Mouse (Mus musculus): ENCODE results near the gene Mum1. TPM values are rescaled to one million over a fixed set of nuclear protein-coding genes. Genes with fewer than 3 reads are reported as not detected.
A peak's percentile ranks its signal among the peaks of the same experiment; 100 is the strongest.

Mum1 gene
- total RNA-seq, 2 experiments from 2014 or later: 48.9 to 50.4 TPM

- DNase-seq (ENCODE audit: low spot score in 2 of 2): no peak
Measured at GRCm38 (mm10) chr10:80250059-80250458, 23.8 kb downstream of the Mum1 start.

GRCm38 (mm10) chr10:80250573-80250972 is 24.3 kb downstream of the Mum1 start:
- DNase-seq (ENCODE audit: low spot score in 2 of 2): no peak

- no peak for DNase-seq (ENCODE audit: low spot score in 2 of 2)
Measured at GRCm38 (mm10) chr10:80252011-80252410, 25.8 kb downstream of the Mum1 start.

GRCm38 (mm10) chr10:80252493-80253274 is 26.4 kb downstream of the Mum1 start:
- DNase-seq (ENCODE audit: low spot score in 2 of 2): no peak

- no peak for DNase-seq (ENCODE audit: low spot score in 2 of 2)
Measured at GRCm38 (mm10) chr10:80253551-80253950, 27.3 kb downstream of the Mum1 start.

- no peak for DNase-seq (ENCODE audit: low spot score in 2 of 2)
Measured at GRCm38 (mm10) chr10:80254331-80255297, 28.4 kb downstream of the Mum1 start.

GRCm38 (mm10) chr10:80255881-80256535 is 29.8 kb downstream of the Mum1 start:
- DNase-seq (ENCODE audit: low spot score in 2 of 2): peak; percentile 29 to 34

GRCm38 (mm10) chr10:80257936-80258335 is 31.7 kb downstream of the Mum1 start:
- no peak for DNase-seq (ENCODE audit: low spot score in 2 of 2)

GRCm38 (mm10) chr10:80258752-80259462 is 32.7 kb downstream of the Mum1 start:
- no peak for DNase-seq (ENCODE audit: low spot score in 2 of 2)

- no peak for DNase-seq (ENCODE audit: low spot score in 2 of 2)
Measured at GRCm38 (mm10) chr10:80259463-80259805, 33.2 kb downstream of the Mum1 start.

- DNase-seq (ENCODE audit: low spot score in 2 of 2): peak; percentile 36 to 56
Measured at GRCm38 (mm10) chr10:80259861-80260641, 33.8 kb downstream of the Mum1 start.

GRCm38 (mm10) chr10:80260642-80261584 is 34.7 kb downstream of the Mum1 start, which contains the start of the genes Gamt and Dazap1:
Gene Gamt, minus strand, starts transcription at chr10:80261012.
Gene Dazap1, plus strand, starts transcription at chr10:80261486.
- DNase-seq (ENCODE audit: low spot score in 2 of 2): peak; percentile 95 to 99

GRCm38 (mm10) chr10:80261585-80261968 is 35.3 kb downstream of the Mum1 start:
- DNase-seq (ENCODE audit: low spot score in 2 of 2): peak; percentile 89 to 97

GRCm38 (mm10) chr10:80262169-80262568 is 35.9 kb downstream of the Mum1 start:
- DNase-seq (ENCODE audit: low spot score in 2 of 2): no peak

GRCm38 (mm10) chr10:80262776-80263365 is 36.6 kb downstream of the Mum1 start:
- no peak for DNase-seq (ENCODE audit: low spot score in 2 of 2)

- peak; percentile 97 to 98 for DNase-seq (ENCODE audit: low spot score in 2 of 2)
Measured at GRCm38 (mm10) chr10:80264341-80265148, 38.3 kb downstream of the Mum1 start.

- no peak for DNase-seq (ENCODE audit: low spot score in 2 of 2)
Measured at GRCm38 (mm10) chr10:80265149-80265486, 38.9 kb downstream of the Mum1 start.

GRCm38 (mm10) chr10:80270099-80270498 is 43.9 kb downstream of the Mum1 start:
- DNase-seq (ENCODE audit: low spot score in 2 of 2): no peak
